Mouse (Mus musculus) left cerebral cortex, adult 9 months (tissue): Measurements from ENCODE around the gene BC147527.
"Not testable (repeated sequence)": the region's sequence is repeated elsewhere in the genome, so short reads cannot be mapped to it uniquely, and the experiment has no call there.

Source experiments
- DNase-seq, 2 experiments: peaks; one replicate each; pipeline ENCODE4 v3.0.0; 2022; ENCODE audit warnings: low spot score in 2 of 2

Gene BC147527

GRCm38 (mm10) chr13:120299991-120300442 is at the start of gene BC147527:
TSS of gene BC147527 (plus strand) at chr13:120300392.
- no peak for DNase-seq

DNA sequence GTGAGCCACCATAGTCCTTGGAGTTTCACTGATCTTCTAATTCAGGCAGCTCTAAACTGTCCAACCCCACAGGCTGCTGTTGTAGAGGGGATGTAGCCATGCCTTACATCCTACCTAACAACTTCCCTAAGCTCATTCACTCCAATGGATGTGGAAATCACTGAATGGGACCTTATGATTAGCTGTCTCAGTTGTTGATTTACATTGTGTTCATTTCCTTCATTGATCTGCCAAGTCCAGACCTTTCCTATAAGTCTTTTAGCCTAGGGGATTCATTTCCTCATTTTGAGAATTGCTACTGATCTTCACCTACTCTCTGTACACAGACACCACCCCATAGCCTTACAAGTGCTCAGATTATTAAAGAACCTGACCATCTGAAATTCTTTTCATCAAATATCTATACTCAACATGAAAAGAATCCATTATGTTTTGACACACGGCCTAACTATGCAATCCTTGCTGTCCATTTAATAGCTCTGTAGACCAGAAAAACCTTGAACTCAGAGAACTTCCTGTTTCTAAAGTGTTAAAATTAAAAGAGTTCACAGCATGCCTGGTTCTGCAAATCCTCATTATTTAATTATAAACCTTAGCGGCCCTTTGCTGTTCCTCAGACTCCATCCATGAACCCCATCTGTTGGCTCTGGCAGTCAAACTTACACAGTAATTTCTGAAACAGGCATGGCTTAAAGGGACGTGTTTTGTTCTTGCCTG is 48.8 kb upstream of the BC147527 start:
- DNase-seq, result not testable (repeated sequence)

DNA sequence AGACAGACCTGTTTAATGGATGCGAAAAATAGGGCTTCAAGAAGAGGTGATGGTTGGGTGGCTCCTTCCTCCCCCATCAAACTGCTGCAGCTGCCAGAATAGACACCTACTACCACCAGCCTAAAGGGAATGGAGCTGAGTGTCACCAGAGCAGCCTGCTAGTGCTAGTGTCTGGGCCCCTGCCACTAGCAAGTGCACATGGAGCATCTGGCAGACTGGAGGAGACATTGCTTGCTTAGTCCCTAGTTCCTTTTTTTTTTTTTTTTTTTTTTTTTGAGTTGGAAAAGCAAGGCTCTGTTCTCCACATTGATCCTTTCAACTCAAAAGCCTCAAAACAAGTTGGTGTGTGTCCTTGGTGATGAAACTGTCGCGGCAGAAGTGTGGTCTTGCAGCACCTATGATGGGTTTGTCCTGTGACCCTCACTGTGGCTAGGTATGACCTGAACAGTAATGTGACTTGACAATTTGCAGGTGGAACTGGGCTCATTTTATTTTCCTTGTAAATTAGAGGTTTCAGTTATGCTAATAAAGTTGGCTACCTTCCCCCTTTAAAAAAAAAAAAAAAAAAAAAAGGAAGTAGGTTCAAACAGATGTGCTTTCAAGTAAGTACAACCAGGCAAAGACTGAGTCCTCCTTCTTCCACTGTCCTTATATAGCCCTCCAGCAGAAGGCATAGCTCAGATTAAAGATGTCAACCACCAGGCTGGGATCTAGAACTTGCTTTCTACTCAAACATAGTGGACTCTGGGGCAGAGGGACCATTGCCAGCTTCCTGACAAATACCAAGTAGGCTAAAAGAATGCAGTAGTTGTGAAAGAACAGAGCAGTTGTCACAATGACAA is 41.2 kb upstream of the BC147527 start:
- DNase-seq, result not testable (repeated sequence)

DNA sequence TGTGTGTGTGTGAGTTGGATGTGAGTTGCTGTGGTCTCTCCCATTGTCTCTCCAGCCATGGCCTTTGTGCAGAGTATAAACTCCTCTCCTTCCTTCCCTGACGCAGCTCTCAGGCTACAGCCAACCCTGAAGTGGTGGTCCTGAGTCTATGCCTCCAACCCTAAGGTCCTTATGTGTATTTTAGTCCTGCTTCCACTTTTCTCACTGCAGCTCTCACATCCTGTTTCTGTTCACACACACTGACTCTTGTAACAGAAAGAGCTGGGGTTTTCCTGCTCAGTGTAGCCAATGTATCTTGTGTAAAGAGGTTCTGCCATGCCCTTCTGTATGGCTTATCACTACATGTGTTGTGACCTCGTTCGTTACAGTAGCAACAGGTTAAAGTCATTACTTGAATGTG is 40.5 kb upstream of the BC147527 start:
- DNase-seq, result not testable (repeated sequence)

- not testable (repeated sequence) for DNase-seq
Measured at GRCm38 (mm10) chr13:120262870-120263269, 37.3 kb upstream of the BC147527 start, which contains the start of gene AF067061. TSS of gene AF067061 (plus strand) at chr13:120263114.

- not testable (repeated sequence) for DNase-seq
Measured at GRCm38 (mm10) chr13:120277837-120278236, 22.4 kb upstream of the BC147527 start.

- DNase-seq, result no peak
Measured at GRCm38 (mm10) chr13:120278784-120279183, 21.4 kb upstream of the BC147527 start.

- no peak for DNase-seq
Measured at GRCm38 (mm10) chr13:120299324-120299894, 783 bp upstream of the BC147527 start.

- DNase-seq, result no peak
Measured at GRCm38 (mm10) chr13:120300853-120301252, 661 bp downstream of the BC147527 start.

DNA sequence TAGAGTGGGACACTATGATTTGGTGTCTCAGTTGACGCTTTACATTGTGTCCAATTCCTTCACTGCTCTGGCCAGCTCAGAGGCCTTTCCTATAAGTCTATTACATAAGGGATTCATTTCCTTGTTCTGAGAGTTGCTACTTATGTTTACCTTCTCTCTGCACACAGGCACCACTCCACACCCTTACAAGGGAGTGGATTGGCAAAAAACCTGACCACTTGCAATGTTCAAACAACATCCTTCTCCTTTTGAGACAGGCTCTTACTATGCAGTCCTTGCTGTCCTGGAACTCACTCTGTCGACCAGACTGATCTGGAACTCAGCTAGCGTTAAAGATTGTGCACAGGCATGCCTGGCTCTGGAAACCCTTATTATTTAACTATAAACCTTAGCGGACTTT is 10.6 kb downstream of the BC147527 start:
- no peak for DNase-seq

DNA sequence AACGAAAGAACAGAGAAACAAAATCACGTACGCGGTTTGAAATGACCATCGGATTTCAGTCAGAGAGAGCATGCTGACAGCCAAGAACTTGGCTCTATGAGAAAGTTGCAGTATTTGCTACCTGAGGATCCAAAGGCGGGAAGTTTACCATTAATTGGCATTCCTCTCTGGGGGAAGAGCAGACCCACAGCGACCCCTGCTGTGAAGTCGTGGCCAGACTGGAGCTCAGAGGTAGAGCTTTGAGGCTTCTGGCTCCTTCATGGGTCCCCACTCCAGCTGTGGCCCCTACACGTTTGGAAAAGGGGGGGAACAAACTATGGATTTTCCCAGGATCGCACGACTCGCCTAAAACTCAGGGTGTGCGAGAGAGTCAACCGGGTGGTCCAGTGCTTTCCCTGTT is 13.4 kb downstream of the BC147527 start:
- DNase-seq, result no peak

DNA sequence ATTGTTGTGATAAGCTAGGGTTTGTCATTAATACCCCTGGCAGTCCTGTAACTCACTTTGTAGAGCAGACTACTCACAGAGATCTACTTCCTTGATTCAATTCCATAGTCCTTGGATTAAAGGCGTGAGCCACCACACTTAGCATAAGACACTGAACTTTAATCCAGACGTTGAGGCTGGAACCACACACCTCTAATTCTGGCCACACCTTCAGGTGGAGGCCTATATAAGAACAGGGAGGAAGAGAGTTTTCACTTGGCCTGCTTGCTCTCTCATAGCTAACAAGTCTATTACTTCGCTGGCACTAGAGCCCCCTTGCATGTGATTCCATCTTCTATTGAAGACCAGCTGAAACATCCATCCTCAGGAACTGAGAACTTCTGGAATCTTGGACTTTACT is 16.4 kb downstream of the BC147527 start, which contains the start of gene Tcstv3:
Gene Tcstv3 (plus strand): TSS at position 301 of the 400 bp plus-strand sequence.
- DNase-seq, result not testable (repeated sequence)

- DNase-seq, result no peak
Measured at GRCm38 (mm10) chr13:120320183-120320582, 20.0 kb downstream of the BC147527 start.

DNA sequence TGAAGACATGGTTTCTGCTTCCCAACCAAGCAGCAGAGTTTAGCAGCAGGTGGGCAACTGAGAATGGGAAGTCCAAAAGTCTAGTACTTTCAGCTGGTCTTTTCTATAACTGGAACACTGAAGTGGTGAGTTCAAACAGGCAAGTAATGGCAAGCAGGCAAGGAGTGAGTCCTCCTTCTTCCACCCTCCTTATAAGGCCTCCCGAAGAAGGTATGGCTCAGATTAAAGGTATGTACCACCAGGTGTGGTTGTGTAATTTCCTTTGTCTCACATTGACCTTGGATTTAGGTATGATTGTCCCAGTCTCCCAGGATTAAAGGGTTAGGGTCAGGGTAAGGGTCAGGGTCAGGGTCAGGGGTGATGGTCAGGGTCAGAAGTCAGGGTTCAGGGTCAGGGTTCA is 20.5 kb downstream of the BC147527 start:
- DNase-seq, result no peak
